Mouse (Mus musculus): ENCODE results near the gene Des. TPM values are rescaled to one million over a fixed set of nuclear protein-coding genes. Genes with fewer than 3 reads are reported as not detected.

The Des gene
- polyA plus RNA-seq, 1 experiment from 2014 or later, result 0.86 TPM

GRCm38 (mm10) chr1:75318736-75319135, 41.4 kb upstream of the Des start:
- H3K9me3 ChIP-seq (ENCODE audit: control insufficient read depth, low read length), result no peaks in the 10 kb centered on the region
- no peak overlapping the region for H3K4me3 ChIP-seq (ENCODE audit: low read depth, low read length)
- H3K27me3 ChIP-seq (ENCODE audit: control insufficient read depth, insufficient read depth, low read length), result no peaks in the 10 kb centered on the region
- H3K4me2 ChIP-seq (ENCODE audit: low read depth, low read length, severe bottlenecking), result no peak overlapping the region
- no peak overlapping the region for H3K27ac ChIP-seq (ENCODE audit: low read depth, low read length)
- no peaks in the 10 kb centered on the region; the same call in 1 of the 2 replicates for H3K4me1 ChIP-seq (replicated peaks; ENCODE audit: control insufficient read depth, insufficient read depth, low read length)
- no peak for ATAC-seq (replicated peaks; ENCODE audit: low FRiP score)
- no peak overlapping the region for H3K9ac ChIP-seq (ENCODE audit: low read length)
- no peaks in the 10 kb centered on the region for H3K36me3 ChIP-seq (ENCODE audit: control insufficient read depth, insufficient read depth, low read length)
- 89% methylated on average over 4 of the region's 4 CpGs for WGBS
- no peak for DNase-seq (ENCODE audit: low spot score)

GRCm38 (mm10) chr1:75319166-75319565, 41.0 kb upstream of the Des start:
- H3K27ac ChIP-seq (ENCODE audit: low read depth, low read length), result no peak overlapping the region
- H3K9ac ChIP-seq (ENCODE audit: low read length), result no peak overlapping the region
- no peak overlapping the region for H3K4me3 ChIP-seq (ENCODE audit: low read depth, low read length)
- no peak overlapping the region for H3K4me2 ChIP-seq (ENCODE audit: low read depth, low read length, severe bottlenecking)
- DNase-seq (ENCODE audit: low spot score) (no peak), ATAC-seq (replicated peaks; ENCODE audit: low FRiP score) (no peak)
- no peaks in the 10 kb centered on the region for H3K27me3 ChIP-seq (ENCODE audit: control insufficient read depth, insufficient read depth, low read length)
- no peaks in the 10 kb centered on the region for H3K9me3 ChIP-seq (ENCODE audit: control insufficient read depth, low read length)
- H3K4me1 ChIP-seq (replicated peaks; ENCODE audit: control insufficient read depth, insufficient read depth, low read length), result no peaks in the 10 kb centered on the region; the same call in 1 of the 2 replicates
- H3K36me3 ChIP-seq (ENCODE audit: control insufficient read depth, insufficient read depth, low read length), result no peaks in the 10 kb centered on the region
- WGBS, result 93% methylated on average over 10 of the region's 10 CpGs

GRCm38 (mm10) chr1:75327461-75327860, 32.7 kb upstream of the Des start:
- Histone ChIP-seq H3K4me3 (ENCODE audit: low read depth, low read length) (no peak overlapping the region), H3K9me3 (ENCODE audit: control insufficient read depth, low read length) (no peaks in the 10 kb centered on the region; the same call in 1 of the 2 replicates), H3K27me3 (ENCODE audit: control insufficient read depth, insufficient read depth, low read length) (no peaks in the 10 kb centered on the region), H3K4me1 (replicated peaks; ENCODE audit: control insufficient read depth, insufficient read depth, low read length) (no peaks in the 10 kb centered on the region), H3K4me2 (ENCODE audit: low read depth, low read length, severe bottlenecking) (no peak overlapping the region), H3K9ac (ENCODE audit: low read length) (no peak overlapping the region), H3K27ac (ENCODE audit: low read depth, low read length) (no peak overlapping the region), H3K36me3 (ENCODE audit: control insufficient read depth, insufficient read depth, low read length) (no peaks in the 10 kb centered on the region)
- ATAC-seq (replicated peaks; ENCODE audit: low FRiP score) (no peak), DNase-seq (ENCODE audit: low spot score) (no peak)

- no peak for DNase-seq (ENCODE audit: low spot score)
- Histone ChIP-seq H3K4me3 (ENCODE audit: low read depth, low read length) (no peak overlapping the region), H3K27me3 (ENCODE audit: control insufficient read depth, insufficient read depth, low read length) (no peaks in the 10 kb centered on the region), H3K9ac (ENCODE audit: low read length) (no peak overlapping the region), H3K9me3 (ENCODE audit: control insufficient read depth, low read length) (no peaks in the 10 kb centered on the region; the same call in 1 of the 2 replicates), H3K4me2 (ENCODE audit: low read depth, low read length, severe bottlenecking) (no peak overlapping the region), H3K36me3 (ENCODE audit: control insufficient read depth, insufficient read depth, low read length) (no peaks in the 10 kb centered on the region), H3K27ac (ENCODE audit: low read depth, low read length) (no peak overlapping the region), H3K4me1 (replicated peaks; ENCODE audit: control insufficient read depth, insufficient read depth, low read length) (no peaks in the 10 kb centered on the region)
- ATAC-seq (replicated peaks; ENCODE audit: low FRiP score), result no peak
- 78% methylated on average over 1 of the region's 1 CpGs for WGBS
Measured at GRCm38 (mm10) chr1:75331271-75331670, 28.9 kb upstream of the Des start.

GRCm38 (mm10) chr1:75336461-75336860, 23.7 kb upstream of the Des start:
- Histone ChIP-seq H3K36me3 (ENCODE audit: control insufficient read depth, insufficient read depth, low read length) (no peaks in the 10 kb centered on the region), H3K27ac (ENCODE audit: low read depth, low read length) (no peak overlapping the region), H3K4me1 (replicated peaks; ENCODE audit: control insufficient read depth, insufficient read depth, low read length) (no peaks in the 10 kb centered on the region), H3K9me3 (ENCODE audit: control insufficient read depth, low read length) (no peaks in the 10 kb centered on the region), H3K27me3 (ENCODE audit: control insufficient read depth, insufficient read depth, low read length) (no peaks in the 10 kb centered on the region), H3K4me2 (ENCODE audit: low read depth, low read length, severe bottlenecking) (no peak overlapping the region), H3K4me3 (ENCODE audit: low read depth, low read length) (no peak overlapping the region), H3K9ac (ENCODE audit: low read length) (no peak overlapping the region)
- DNase-seq (ENCODE audit: low spot score) (no peak), ATAC-seq (replicated peaks; ENCODE audit: low FRiP score) (no peak)
- WGBS, result 76% methylated on average over 3 of the region's 3 CpGs

GRCm38 (mm10) chr1:75337097-75337496, 23.0 kb upstream of the Des start:
- no peak for ATAC-seq (replicated peaks; ENCODE audit: low FRiP score)

GRCm38 (mm10) chr1:75338091-75338694, 21.9 kb upstream of the Des start:
- WGBS, result 51% methylated on average over 11 of the region's 11 CpGs
- no peaks in the 10 kb centered on the region for H3K9me3 ChIP-seq (ENCODE audit: control insufficient read depth, low read length)
- DNase-seq (ENCODE audit: low spot score) (no peak), ATAC-seq (replicated peaks; ENCODE audit: low FRiP score) (no peak)
- no peak overlapping the region for H3K4me3 ChIP-seq (ENCODE audit: low read depth, low read length)
- H3K4me2 ChIP-seq (ENCODE audit: low read depth, low read length, severe bottlenecking), result no peak overlapping the region
- no peaks in the 10 kb centered on the region for H3K27me3 ChIP-seq (ENCODE audit: control insufficient read depth, insufficient read depth, low read length)
- no peak overlapping the region for H3K9ac ChIP-seq (ENCODE audit: low read length)
- H3K36me3 ChIP-seq (ENCODE audit: control insufficient read depth, insufficient read depth, low read length), result no peaks in the 10 kb centered on the region
- H3K4me1 ChIP-seq (replicated peaks; ENCODE audit: control insufficient read depth, insufficient read depth, low read length), result no peaks in the 10 kb centered on the region
- no peak overlapping the region for H3K27ac ChIP-seq (ENCODE audit: low read depth, low read length)

More at GRCm38 (mm10) chr1:75337097-75337496, 23.0 kb upstream of the Des start:
- DNase-seq (ENCODE audit: low spot score), result no peak
- WGBS, result 90% methylated on average over 9 of the region's 9 CpGs
- no peak overlapping the region for H3K27ac ChIP-seq (ENCODE audit: low read depth, low read length)
- no peaks in the 10 kb centered on the region for H3K4me1 ChIP-seq (replicated peaks; ENCODE audit: control insufficient read depth, insufficient read depth, low read length)
- H3K9ac ChIP-seq (ENCODE audit: low read length), result no peak overlapping the region
- no peaks in the 10 kb centered on the region for H3K9me3 ChIP-seq (ENCODE audit: control insufficient read depth, low read length)
- no peak overlapping the region for H3K4me3 ChIP-seq (ENCODE audit: low read depth, low read length)
- H3K4me2 ChIP-seq (ENCODE audit: low read depth, low read length, severe bottlenecking), result no peak overlapping the region
- H3K27me3 ChIP-seq (ENCODE audit: control insufficient read depth, insufficient read depth, low read length), result no peaks in the 10 kb centered on the region
- H3K36me3 ChIP-seq (ENCODE audit: control insufficient read depth, insufficient read depth, low read length), result no peaks in the 10 kb centered on the region

- Histone ChIP-seq H3K9me3 (ENCODE audit: control insufficient read depth, low read length) (no peaks in the 10 kb centered on the region), H3K4me1 (replicated peaks; ENCODE audit: control insufficient read depth, insufficient read depth, low read length) (peaks cover 6% of the 10 kb centered on the region), H3K4me2 (ENCODE audit: low read depth, low read length, severe bottlenecking) (no peak overlapping the region), H3K4me3 (ENCODE audit: low read depth, low read length) (no peak overlapping the region), H3K36me3 (ENCODE audit: control insufficient read depth, insufficient read depth, low read length) (no peaks in the 10 kb centered on the region), H3K27me3 (ENCODE audit: control insufficient read depth, insufficient read depth, low read length) (no peaks in the 10 kb centered on the region), H3K27ac (ENCODE audit: low read depth, low read length) (no peak overlapping the region), H3K9ac (ENCODE audit: low read length) (no peak overlapping the region)
- ATAC-seq (replicated peaks; ENCODE audit: low FRiP score) (no peak), DNase-seq (ENCODE audit: low spot score) (peak; percentile 51)
- 54% methylated on average over 9 of the region's 9 CpGs for WGBS
Measured at GRCm38 (mm10) chr1:75339337-75339736, 20.8 kb upstream of the Des start.

- no peak overlapping the region for H3K4me2 ChIP-seq (ENCODE audit: low read depth, low read length, severe bottlenecking)
Measured at GRCm38 (mm10) chr1:75340519-75340918, 19.6 kb upstream of the Des start.

More at GRCm38 (mm10) chr1:75340519-75340918, 19.6 kb upstream of the Des start:
- H3K27ac ChIP-seq (ENCODE audit: low read depth, low read length), result no peak overlapping the region
- H3K9me3 ChIP-seq (ENCODE audit: control insufficient read depth, low read length), result no peaks in the 10 kb centered on the region
- no peak overlapping the region for H3K9ac ChIP-seq (ENCODE audit: low read length)
- H3K27me3 ChIP-seq (ENCODE audit: control insufficient read depth, insufficient read depth, low read length), result no peaks in the 10 kb centered on the region
- H3K4me3 ChIP-seq (ENCODE audit: low read depth, low read length), result no peak overlapping the region
- ATAC-seq (replicated peaks; ENCODE audit: low FRiP score) (no peak), DNase-seq (ENCODE audit: low spot score) (no peak)
- peaks cover 10% of the 10 kb centered on the region for H3K4me1 ChIP-seq (replicated peaks; ENCODE audit: control insufficient read depth, insufficient read depth, low read length)
- 77% methylated on average over 2 of the region's 2 CpGs for WGBS
- no peaks in the 10 kb centered on the region for H3K36me3 ChIP-seq (ENCODE audit: control insufficient read depth, insufficient read depth, low read length)
